Mouse (Mus musculus) lung, adult 2 months (tissue): ENCODE measurements at regions not wholly inside any gene's neighbourhood (a gene's known extent, or its start where the extent isn't known, plus 50 kb on each side); places are given as distances from the start of the nearest gene placed in this dataset.

ENCODE experiments used
- CTCF ChIP-seq: fragments of 200-500 bp; IDR thresholded peaks from 2 replicates; pipeline ENCODE4 v1.5.1; 2011; ENCODE audit warnings: mild to moderate bottlenecking, low read length, control low read depth; ENCODE audit not compliant: insufficient read depth
- POLR2A ChIP-seq: fragments of 200-500 bp; IDR thresholded peaks from 2 replicates; pipeline ENCODE4 v1.6.1; 2011; ENCODE audit warnings: low read depth, mild to moderate bottlenecking, control low read depth, low read length, borderline replicate concordance; ENCODE audit errors: extremely low read depth

DNA sequence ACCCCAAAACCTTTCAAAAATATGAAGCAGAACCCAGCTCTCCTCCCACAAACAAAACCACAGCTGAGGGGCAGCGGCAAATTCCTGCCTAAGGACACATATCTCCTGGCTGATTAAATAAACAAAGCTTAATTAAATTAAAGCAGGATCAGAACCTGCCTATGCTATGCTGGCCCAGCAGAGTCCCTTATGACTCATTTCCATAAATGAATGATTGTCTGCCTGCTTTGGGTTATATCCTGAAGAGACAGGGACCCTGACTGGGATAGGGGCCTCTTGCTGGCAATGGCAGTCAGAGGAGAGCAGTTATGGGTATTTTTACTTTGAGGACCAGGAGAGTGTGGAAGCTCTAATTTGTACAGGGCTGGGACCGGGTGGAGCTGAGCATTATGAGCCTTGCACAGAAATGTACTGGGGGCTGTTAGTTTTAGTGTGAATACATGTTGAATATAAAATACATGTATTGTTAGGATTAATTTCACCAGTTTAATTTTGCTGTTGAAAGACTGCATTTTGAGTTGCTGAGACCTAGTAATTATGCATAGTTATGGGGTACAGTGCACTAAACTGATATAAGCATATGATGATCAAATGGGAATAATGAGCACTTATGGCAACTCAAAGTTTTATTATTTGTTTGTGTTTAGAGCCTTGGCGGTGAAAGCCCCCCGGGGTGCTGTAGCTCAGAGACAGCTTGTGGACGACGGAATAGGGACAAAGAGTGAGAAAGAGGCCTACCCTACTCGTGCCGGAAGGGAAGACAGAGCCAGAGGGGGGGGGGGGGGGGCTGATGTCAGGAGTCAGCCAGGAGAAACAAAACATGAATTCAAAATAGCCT is 156.7 kb downstream of the Cartpt start:
- TF ChIP-seq CTCF = no peak
- TF ChIP-seq POLR2A = no peak
